Mouse (Mus musculus) midbrain, embryonic 14.5 days (tissue): Measurements from ENCODE around the gene Cep78. TPM values are rescaled to one million over a fixed set of nuclear protein-coding genes. Genes with fewer than 3 reads are reported as not detected.

Experiments used
- ATAC-seq: fragments of 200-750 bp; cut with Nextera tagmentation; 2 replicates; pipeline ENCODE4 v1.8.0; 2017; ENCODE audit warnings: moderate number of reproducible peaks, moderate library complexity; ENCODE audit not compliant: low FRiP score, low TSS enrichment
- DNase-seq: peaks from one replicate; pipeline ENCODE4 v3.0.0-alpha.2; 2015
- H3K27ac ChIP-seq: fragments of 300-500 bp; sonication (generic); replicated peaks from 2 replicates; pipeline ENCODE4 v1.5.1; 2014; ENCODE audit warnings: mild to moderate bottlenecking, low read depth, low read length, moderate library complexity
- H3K27me3 ChIP-seq: fragments of 300-500 bp; sonication (generic); 2 replicates; pipeline ENCODE4 v1.6.1; 2014; ENCODE audit warnings: low read length, control low read depth, mixed read lengths; ENCODE audit not compliant: control insufficient read depth, insufficient read depth
- H3K36me3 ChIP-seq: fragments of 300-500 bp; sonication (generic); 2 replicates; pipeline ENCODE4 v1.6.1; 2014; ENCODE audit warnings: low read length, control low read depth; ENCODE audit not compliant: control insufficient read depth, insufficient read depth
- H3K4me1 ChIP-seq: fragments of 300-500 bp; sonication (generic); 2 replicates; pipeline ENCODE4 v1.6.1; 2014; ENCODE audit warnings: mild to moderate bottlenecking, antibody characterized with exemption, low read length, control low read depth; ENCODE audit not compliant: control insufficient read depth, insufficient read depth
- H3K4me2 ChIP-seq: fragments of 300-500 bp; sonication (generic); 2 replicates; pipeline ENCODE4 v1.6.1; 2014; ENCODE audit warnings: mild to moderate bottlenecking, low read length, moderate library complexity
- H3K4me3 ChIP-seq: fragments of 300-500 bp; sonication (generic); replicated peaks from 2 replicates; pipeline ENCODE4 v1.5.1; 2014; ENCODE audit warnings: low read depth, low read length
- H3K9ac ChIP-seq: fragments of 300-500 bp; sonication (generic); replicated peaks from 2 replicates; pipeline ENCODE4 v1.6.1; 2014; ENCODE audit warnings: mild to moderate bottlenecking, low read length, moderate library complexity
- H3K9me3 ChIP-seq: fragments of 300-500 bp; sonication (generic); 2 replicates; pipeline ENCODE4 v1.6.1; 2016; ENCODE audit warnings: low read length, control low read depth, mixed read lengths; ENCODE audit not compliant: control insufficient read depth
- WGBS: fragments of 180-500 bp; shearing (Covaris S2); extraction: QIAGEN DNeasy Blood & Tissue Kit; methylation state at CpG from one replicate; pipeline ENCODE4 v1.1.7; 2014; 5-methylcytosine and 5-hydroxymethylcytosine counted together
- polyA plus RNA-seq: library from polyadenylated mRNA; unstranded; fragments of >200 nt; fragmentation: Nextera tagmentation; extraction: Ambion mirVana; gene quantifications from 2 replicates; pipeline ENCODE4 v1.2.1, GENCODE M21; 2014

Gene Cep78
- polyA plus RNA-seq, 1 experiment from 2014 or later, result 38.0 TPM

DNA sequence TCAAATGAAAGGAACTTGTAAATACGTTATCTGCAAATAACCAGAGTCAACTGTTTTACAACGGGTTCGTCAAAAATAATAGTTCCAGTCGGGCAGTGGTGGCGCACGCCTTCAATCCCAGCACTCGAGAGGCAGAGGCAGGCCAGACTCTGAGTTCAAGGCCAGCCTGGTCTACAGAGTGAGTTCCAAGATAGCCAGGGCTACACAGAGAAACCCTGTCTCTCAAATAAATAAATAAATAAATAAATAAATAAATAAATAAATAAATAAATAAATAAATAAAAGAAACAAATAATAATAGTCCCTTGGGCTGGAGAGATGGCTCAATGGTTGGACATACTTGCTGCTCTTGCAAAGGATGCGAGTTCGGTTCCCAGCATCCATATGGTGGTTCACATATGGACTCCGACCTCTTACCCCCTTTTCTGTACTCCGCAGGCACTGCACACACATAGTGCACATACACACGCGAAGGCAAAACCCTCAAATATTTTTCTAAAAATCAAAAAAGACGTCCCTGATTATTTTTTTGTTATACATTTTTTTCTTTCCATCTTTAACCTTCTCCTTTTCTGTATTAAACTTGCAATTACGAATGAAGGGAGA is 947 bp downstream of the Cep78 start:
- Histone ChIP-seq H3K9ac (peak overlapping the region; percentile 91), H3K4me2 (peak overlapping the region; percentile 75), H3K4me1 (peaks cover 21% of the 10 kb centered on the region), H3K36me3 (peaks cover 3% of the 10 kb centered on the region; the same call in 1 of the 2 replicates), H3K27me3 (no peaks in the 10 kb centered on the region), H3K4me3 (peak overlapping the region; percentile 80), H3K27ac (peak overlapping the region; percentile 95; the same call in 1 of the 2 replicates), H3K9me3 (no peaks in the 10 kb centered on the region)
- no peak for ATAC-seq
- peak; percentile 49 for DNase-seq
- WGBS, result 51% methylated on average over 15 of the region's 15 CpGs

DNA sequence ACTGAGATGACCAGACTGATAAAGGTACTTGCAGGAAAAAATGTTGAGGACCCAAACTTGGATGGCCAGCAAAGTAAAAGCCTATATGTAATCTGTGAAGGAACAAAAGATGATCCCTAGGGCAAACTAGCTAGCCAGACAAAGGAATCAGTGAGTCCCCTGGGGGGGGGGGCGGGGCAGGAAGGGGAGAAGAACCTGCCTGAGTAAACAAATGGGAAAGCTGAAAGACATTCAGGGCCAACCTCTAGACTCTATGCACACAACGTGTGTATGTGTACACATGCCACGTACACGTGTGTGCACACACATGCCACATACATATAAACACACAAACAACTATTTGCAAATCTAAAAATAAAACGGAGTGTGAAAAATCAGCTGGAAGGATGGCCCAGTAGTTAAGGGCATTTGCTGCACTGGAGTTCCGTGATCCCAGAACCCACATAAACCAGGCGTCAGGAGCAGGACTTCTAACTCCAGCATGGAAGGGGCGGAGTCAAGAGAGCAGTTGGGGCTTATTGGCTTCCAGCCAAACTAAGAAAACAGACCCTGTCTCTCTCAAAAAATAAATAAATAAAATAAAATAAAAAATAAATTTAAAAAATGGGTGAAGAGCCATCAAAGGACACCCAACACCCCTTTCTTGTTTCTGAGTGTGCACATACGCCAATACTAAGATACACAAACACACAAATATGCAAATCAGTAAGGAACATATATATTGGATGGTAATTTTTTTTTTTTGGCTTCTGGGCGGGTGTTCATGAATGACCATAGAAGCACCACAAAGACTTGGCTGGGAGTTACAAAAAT is 1.7 kb downstream of the Cep78 start:
- H3K4me2 ChIP-seq, result peak overlapping the region; percentile 75
- H3K4me3 ChIP-seq, result no peak overlapping the region
- H3K4me1 ChIP-seq, result peaks cover 21% of the 10 kb centered on the region
- ATAC-seq (no peak), DNase-seq (peak; percentile 55)
- no peaks in the 10 kb centered on the region for H3K9me3 ChIP-seq
- WGBS, result 35% methylated on average over 9 of the region's 10 CpGs
- H3K9ac ChIP-seq, result no peak overlapping the region
- no peaks in the 10 kb centered on the region for H3K27me3 ChIP-seq
- H3K36me3 ChIP-seq, result peaks cover 8% of the 10 kb centered on the region; the same call in 1 of the 2 replicates
- H3K27ac ChIP-seq, result no peak overlapping the region

DNA sequence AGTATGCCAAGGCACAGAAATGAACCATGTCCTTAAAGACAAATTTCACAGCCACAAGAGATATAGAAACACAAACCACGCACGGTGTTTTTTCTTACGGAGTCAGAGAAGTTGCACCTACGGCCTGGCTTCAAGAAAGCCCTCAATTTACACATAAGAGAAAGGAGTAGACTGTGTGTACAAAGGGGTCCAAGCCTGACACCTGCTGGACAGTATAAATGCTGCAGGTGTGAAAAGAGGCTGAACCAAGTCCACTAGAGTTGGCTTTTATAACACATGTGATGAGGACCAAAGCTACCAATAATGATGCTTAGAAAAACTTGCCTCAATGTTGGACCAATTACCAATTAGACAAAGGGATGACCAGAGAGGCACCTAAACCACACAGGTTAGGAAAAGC is 2.9 kb downstream of the Cep78 start:
- H3K36me3 ChIP-seq, result peaks cover 21% of the 10 kb centered on the region
- H3K4me2 ChIP-seq, result peak overlapping the region; percentile 75
- peaks cover 21% of the 10 kb centered on the region for H3K4me1 ChIP-seq
- H3K9me3 ChIP-seq, result no peaks in the 10 kb centered on the region
- ATAC-seq, result no peak
- no peak overlapping the region for H3K4me3 ChIP-seq
- 39% methylated on average over 4 of the region's 4 CpGs for WGBS
- H3K27ac ChIP-seq, result no peak overlapping the region
- no peaks in the 10 kb centered on the region for H3K27me3 ChIP-seq
- DNase-seq, result peak; percentile 88
- H3K9ac ChIP-seq, result no peak overlapping the region

DNA sequence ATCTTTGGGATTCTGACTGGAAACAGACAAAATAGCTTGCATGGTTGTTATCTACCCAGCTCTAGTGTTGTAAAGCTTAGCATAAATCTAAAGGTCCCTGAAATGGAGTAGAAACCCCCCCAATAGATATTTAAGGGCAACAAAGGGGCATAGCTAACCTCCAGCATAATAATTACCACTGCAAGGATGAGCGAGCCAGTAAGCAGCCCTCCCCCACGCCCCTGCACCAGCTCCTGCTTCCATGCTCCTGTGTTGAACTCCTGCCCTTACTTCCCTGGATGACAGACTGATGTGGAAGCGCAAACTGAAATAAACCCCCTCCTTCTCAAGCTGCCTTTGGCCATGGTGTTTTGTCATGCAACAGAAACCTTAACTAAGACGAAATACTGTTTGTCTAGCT is 11.4 kb downstream of the Cep78 start:
- DNase-seq, result no peak
- H3K4me1 ChIP-seq, result no peaks in the 10 kb centered on the region
- H3K27ac ChIP-seq, result no peak overlapping the region
- H3K9me3 ChIP-seq, result no peaks in the 10 kb centered on the region
- H3K4me2 ChIP-seq, result no peak overlapping the region
- 74% methylated on average over 4 of the region's 4 CpGs for WGBS
- H3K36me3 ChIP-seq, result peaks cover 96% of the 10 kb centered on the region
- H3K4me3 ChIP-seq, result no peak overlapping the region
- no peaks in the 10 kb centered on the region for H3K27me3 ChIP-seq
- no peak overlapping the region for H3K9ac ChIP-seq
- ATAC-seq, result no peak

DNA sequence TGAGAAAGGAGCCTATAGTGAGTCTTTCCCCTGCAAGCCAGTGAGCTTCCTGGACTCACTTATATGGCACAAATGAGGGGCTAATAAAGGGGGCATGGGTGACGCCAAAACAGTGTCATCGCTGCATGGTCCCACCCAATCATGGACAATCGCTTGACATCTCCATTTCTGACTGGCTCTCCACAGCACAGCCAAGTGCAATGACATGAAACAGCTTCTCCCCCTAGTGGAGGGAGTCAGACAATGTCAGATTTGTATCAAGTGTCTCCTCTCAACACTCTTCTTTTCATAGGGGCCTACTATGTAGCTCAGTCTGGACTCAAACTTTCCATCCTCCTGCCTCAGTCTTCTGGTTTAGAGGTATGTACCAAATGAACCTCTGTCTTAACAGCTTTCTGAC is 19.7 kb downstream of the Cep78 start:
- Histone ChIP-seq H3K9me3 (no peaks in the 10 kb centered on the region), H3K36me3 (peaks cover 72% of the 10 kb centered on the region), H3K4me1 (no peaks in the 10 kb centered on the region), H3K27me3 (no peaks in the 10 kb centered on the region), H3K4me3 (no peak overlapping the region), H3K4me2 (no peak overlapping the region), H3K9ac (no peak overlapping the region), H3K27ac (no peak overlapping the region)
- WGBS, result 48% methylated on average over 3 of the region's 3 CpGs
- DNase-seq (peak; percentile 83), ATAC-seq (peak; percentile 55; the same call in 1 of the 2 replicates)

DNA sequence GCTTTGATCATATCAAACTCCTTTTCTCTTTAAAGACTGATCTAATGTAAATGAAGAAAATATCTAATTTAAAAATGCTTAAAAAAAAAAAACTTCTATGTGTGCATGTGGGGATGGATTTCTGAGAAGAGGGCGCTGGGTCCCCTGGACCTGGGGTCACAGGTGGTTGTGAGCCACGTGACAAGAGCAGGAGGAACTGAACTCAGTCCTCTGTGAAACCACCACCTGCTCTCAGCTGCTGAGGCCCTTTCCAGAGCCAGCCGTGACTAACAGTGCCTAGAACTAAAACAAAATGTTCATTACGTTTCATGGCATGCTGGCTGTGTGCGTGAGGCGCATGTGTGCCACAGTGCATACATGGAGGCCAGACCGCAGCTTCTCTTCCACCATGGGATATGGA is 20.3 kb downstream of the Cep78 start:
- no peak for DNase-seq
- Histone ChIP-seq H3K9me3 (no peaks in the 10 kb centered on the region), H3K9ac (no peak overlapping the region), H3K36me3 (peaks cover 70% of the 10 kb centered on the region), H3K4me1 (no peaks in the 10 kb centered on the region), H3K4me3 (no peak overlapping the region), H3K4me2 (no peak overlapping the region), H3K27ac (no peak overlapping the region), H3K27me3 (no peaks in the 10 kb centered on the region)
- no peak for ATAC-seq
- WGBS, result 95% methylated on average over 7 of the region's 7 CpGs

DNA sequence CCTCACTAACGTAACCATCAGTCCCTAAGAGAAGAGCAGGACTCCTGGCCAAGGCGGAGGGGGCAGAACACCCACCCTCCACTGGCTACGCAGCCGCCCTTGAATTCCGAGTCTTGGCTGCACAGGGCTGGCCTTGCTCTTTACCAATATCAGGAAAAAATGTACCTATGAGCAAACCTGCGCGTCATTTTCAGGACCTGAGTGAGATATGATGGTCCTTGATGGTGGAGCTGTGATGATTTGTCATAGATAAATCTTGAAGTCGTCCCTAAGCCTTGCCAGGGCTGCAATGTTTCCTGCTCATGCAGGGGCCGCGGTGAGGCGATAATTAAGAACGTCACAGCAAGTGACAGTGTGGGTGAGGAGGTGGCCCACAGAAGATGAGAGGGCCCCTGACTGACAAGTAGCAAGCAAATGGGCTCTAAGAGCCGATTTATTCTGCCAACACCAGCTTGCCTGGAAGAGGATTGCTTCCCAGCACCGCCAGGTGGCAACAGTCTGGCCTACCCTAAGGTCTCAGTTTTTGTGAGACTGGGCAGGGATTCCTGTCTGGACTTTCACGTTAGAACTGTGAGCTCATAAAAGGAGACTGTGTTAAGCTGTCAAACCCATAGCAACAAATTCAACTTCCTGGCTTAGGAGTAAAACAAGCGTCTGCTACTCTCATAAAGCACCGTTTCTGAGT is 21.6 kb downstream of the Cep78 start:
- WGBS, result 90% methylated on average over 17 of the region's 17 CpGs
- H3K4me3 ChIP-seq, result no peak overlapping the region
- DNase-seq (no peak), ATAC-seq (no peak)
- no peaks in the 10 kb centered on the region for H3K9me3 ChIP-seq
- H3K27me3 ChIP-seq, result no peaks in the 10 kb centered on the region
- H3K27ac ChIP-seq, result no peak overlapping the region
- H3K4me1 ChIP-seq, result no peaks in the 10 kb centered on the region
- peaks cover 69% of the 10 kb centered on the region for H3K36me3 ChIP-seq
- no peak overlapping the region for H3K4me2 ChIP-seq
- H3K9ac ChIP-seq, result no peak overlapping the region

DNA sequence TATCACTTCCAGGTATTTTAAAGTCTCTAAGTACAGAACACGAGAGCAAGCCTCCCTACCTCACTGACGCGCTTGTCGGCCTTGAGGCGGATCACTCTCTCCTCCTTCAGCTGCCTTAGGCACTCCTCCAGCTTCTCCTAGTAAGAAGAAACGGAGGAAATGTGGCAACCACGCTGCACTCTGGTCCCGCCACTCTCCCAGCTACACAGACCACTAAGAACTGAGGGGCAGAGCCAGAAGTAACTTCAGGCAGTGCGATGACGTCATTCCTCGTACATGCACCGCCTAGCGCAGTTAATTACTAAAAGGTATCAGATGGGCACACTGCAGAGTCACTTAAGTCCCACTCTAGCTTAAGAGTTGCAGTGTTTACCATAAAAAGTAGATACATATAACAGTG is 22.5 kb downstream of the Cep78 start:
- no peaks in the 10 kb centered on the region for H3K27me3 ChIP-seq
- no peaks in the 10 kb centered on the region for H3K4me1 ChIP-seq
- H3K4me2 ChIP-seq, result no peak overlapping the region
- DNase-seq, result no peak
- H3K9me3 ChIP-seq, result no peaks in the 10 kb centered on the region
- ATAC-seq, result no peak
- H3K36me3 ChIP-seq, result peaks cover 67% of the 10 kb centered on the region
- no peak overlapping the region for H3K9ac ChIP-seq
- no peak overlapping the region for H3K27ac ChIP-seq
- WGBS, result 94% methylated on average over 13 of the region's 13 CpGs
- H3K4me3 ChIP-seq, result no peak overlapping the region
